In the genomic region with DNA sequence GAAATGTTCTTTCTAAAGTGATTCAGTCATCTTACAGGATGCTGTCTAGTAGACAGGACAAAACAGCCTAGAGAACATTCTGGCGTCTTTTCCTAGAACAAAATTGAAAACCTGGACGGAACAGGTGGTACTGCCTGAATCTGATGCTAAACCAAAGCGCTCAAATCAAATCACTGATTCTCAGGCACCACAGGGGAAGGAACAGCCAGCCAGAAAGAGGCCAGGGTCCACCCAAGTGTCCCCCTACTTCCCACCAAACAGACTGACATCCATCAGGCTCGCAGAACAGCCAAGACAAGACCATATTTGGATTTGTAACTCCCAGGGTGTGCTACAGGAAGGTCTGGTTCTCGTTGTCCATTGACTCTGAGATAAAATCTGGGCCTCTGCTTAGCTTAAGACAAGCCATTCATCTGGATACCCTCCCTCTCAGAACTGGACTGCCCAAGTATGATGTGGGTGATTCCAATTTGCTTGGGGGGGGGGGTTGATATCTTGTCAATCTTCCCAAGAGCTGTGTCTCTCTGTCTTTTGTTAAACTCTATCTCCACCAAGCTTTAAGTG, we compare ENCODE assay signal across 27 mouse cellular contexts.
DNase-seq lines count a peak whose midpoint lies in the region; ATAC-seq and TF ChIP-seq lines count a peak whose summit lies in the region.
"Had no signal": no experiment of that assay in that cellular context is flagged by ENCODE, and none has a peak within 500 bp of the region (broad histone marks: within the 10 kb centered on the region; RNA-seq: fewer than 3 reads in every experiment).

No protein-coding gene starts in this region.

- no peak for TF ChIP-seq CTCF in layer of hippocampus, adult 2 months (conservative IDR thresholded peaks at IDR 0.05)

- H3K4me1 ChIP-seq in heart, embryonic 10.5 days = peaks cover 22% of the 10 kb centered on the region
- H3K4me1 ChIP-seq in heart, embryonic 12.5 days (replicated peaks) = peaks cover 13% of the 10 kb centered on the region
- H3K4me1 ChIP-seq: hindbrain, embryonic 12.5 days had no signal

- H3K9ac ChIP-seq in heart, embryonic 12.5 days = no peak overlapping the region
- H3K9ac ChIP-seq: embryonic facial prominence, embryonic 12.5 days; embryonic facial prominence, embryonic 15.5 days; forebrain, postnatal 0 days; heart, embryonic 13.5 days; hindbrain, embryonic 12.5 days; hindbrain, embryonic 15.5 days had no signal

- 53% methylated on average over 5 of the region's 5 CpGs for WGBS in heart, embryonic 10.5 days
- WGBS in heart, embryonic 12.5 days = 51% methylated on average over 5 of the region's 5 CpGs

- DNase-seq in cerebellum, postnatal 14 days = peak; percentile 49 to 69
- DNase-seq in cerebellum, postnatal 36 days = no peak
- no peak for DNase-seq in heart, embryonic 10.5 days (ENCODE audit: low spot score)
- no peak for DNase-seq in layer of hippocampus, adult 2 months (ENCODE audit: low spot score in 2 of 2)
- no peak for DNase-seq in layer of hippocampus, postnatal 36 days
- DNase-seq in layer of hippocampus, postnatal 25 days (ENCODE audit: extremely low spot score in 1 of 2, low spot score in 1 of 2) = no peak
- DNase-seq: adrenal gland, adult 2 months; adrenal gland, postnatal 14 days; B cell, adult 2 months; cerebellum, adult 11 months; cerebellum, adult 8-10 months; cerebellum, postnatal 25 days; embryo, embryonic 11 days; forebrain, postnatal 0 days; gastrocnemius, adult 2 months; gastrocnemius, postnatal 14 days; heart, adult 18-20 months; kidney, adult 18-20 months had no signal

- H3K36me3 ChIP-seq in heart, embryonic 10.5 days = no peaks in the 10 kb centered on the region
- H3K36me3 ChIP-seq in heart, embryonic 12.5 days = no peaks in the 10 kb centered on the region
- H3K36me3 ChIP-seq: embryonic facial prominence, embryonic 12.5 days; embryonic facial prominence, embryonic 15.5 days; G1E; heart, embryonic 13.5 days; hindbrain, embryonic 12.5 days; hindbrain, embryonic 15.5 days had no signal

- H3K9me3 ChIP-seq in heart, embryonic 10.5 days = no peaks in the 10 kb centered on the region
- H3K9me3 ChIP-seq in heart, embryonic 12.5 days (replicated peaks) = no peaks in the 10 kb centered on the region
- H3K9me3 ChIP-seq: embryonic facial prominence, embryonic 12.5 days; embryonic facial prominence, embryonic 15.5 days; heart, embryonic 13.5 days; hindbrain, embryonic 12.5 days; hindbrain, embryonic 15.5 days had no signal

- peak overlapping the region; percentile 53 for H3K27ac ChIP-seq in heart, embryonic 10.5 days
- H3K27ac ChIP-seq in heart, embryonic 12.5 days (ENCODE audit: poor library complexity, severe bottlenecking) = no peak overlapping the region
- 0 out of 2 replicates have a peak overlapping the region, but pooled peaks have one; percentile 25 for H3K27ac ChIP-seq in layer of hippocampus, adult 2 months
- H3K27ac ChIP-seq: embryonic facial prominence, embryonic 12.5 days; embryonic facial prominence, embryonic 15.5 days; gastrocnemius, adult 2 months; heart, embryonic 13.5 days; hindbrain, embryonic 12.5 days; hindbrain, embryonic 15.5 days had no signal

- no peak for ATAC-seq in heart, embryonic 12.5 days (ENCODE audit: insufficient number of reproducible peaks, low FRiP score)
- ATAC-seq: forebrain, embryonic 14.5 days; forebrain, postnatal 0 days had no signal

- no peaks in the 10 kb centered on the region for H3K27me3 ChIP-seq in heart, embryonic 10.5 days (ENCODE audit: insufficient read depth, poor library complexity, severe bottlenecking)
- no peaks in the 10 kb centered on the region for H3K27me3 ChIP-seq in heart, embryonic 12.5 days (replicated peaks)
- H3K27me3 ChIP-seq: CH12.LX; embryonic facial prominence, embryonic 12.5 days; embryonic facial prominence, embryonic 15.5 days; heart, embryonic 13.5 days; hindbrain, embryonic 12.5 days; hindbrain, embryonic 15.5 days had no signal

- no peak overlapping the region for H3K4me2 ChIP-seq in heart, embryonic 12.5 days
- H3K4me2 ChIP-seq: embryonic facial prominence, embryonic 12.5 days; embryonic facial prominence, embryonic 15.5 days; heart, embryonic 13.5 days; hindbrain, embryonic 12.5 days; hindbrain, embryonic 15.5 days had no signal

- no peak overlapping the region for H3K4me3 ChIP-seq in heart, embryonic 10.5 days
- no peak overlapping the region for H3K4me3 ChIP-seq in heart, embryonic 12.5 days
- no peak overlapping the region for H3K4me3 ChIP-seq in layer of hippocampus, adult 2 months
- H3K4me3 ChIP-seq: embryonic facial prominence, embryonic 12.5 days; embryonic facial prominence, embryonic 15.5 days; gastrocnemius, adult 2 months; heart, embryonic 13.5 days; hindbrain, embryonic 12.5 days; hindbrain, embryonic 15.5 days had no signal

Comparison
In these comparisons a context has a peak if more than half of its experiments do, and no peak if none do; other contexts are left out.
1. DNase-seq: peak in cerebellum, postnatal 14 days (2 of 2); none in cerebellum, postnatal 36 days (0 of 2), heart, embryonic 10.5 days (single experiment), layer of hippocampus, adult 2 months (0 of 2), layer of hippocampus, postnatal 36 days (0 of 2) and layer of hippocampus, postnatal 25 days (0 of 2).